Mouse (Mus musculus) embryonic facial prominence, embryonic 13.5 days (tissue): ENCODE data around the gene Efna3. TPM values are rescaled to one million over a fixed set of nuclear protein-coding genes. Genes with fewer than 3 reads are reported as not detected.

Experiments
- ATAC-seq: fragments of 200-750 bp; cut with Nextera tagmentation; 2 replicates; pipeline ENCODE4 v1.8.0; 2017; ENCODE audit warnings: low read depth; ENCODE audit not compliant: insufficient number of reproducible peaks, insufficient read depth, low FRiP score, low TSS enrichment
- H3K27ac ChIP-seq: fragments of 300-500 bp; sonication (generic); 2 replicates; pipeline ENCODE4 v1.5.1; 2015; ENCODE audit warnings: moderate library complexity, mild to moderate bottlenecking, inconsistent platforms
- H3K27me3 ChIP-seq: fragments of 300-500 bp; sonication (generic); 2 replicates; pipeline ENCODE4 v1.6.1; 2015; ENCODE audit warnings: mild to moderate bottlenecking, inconsistent platforms
- H3K36me3 ChIP-seq: fragments of 300-500 bp; sonication (generic); 2 replicates; pipeline ENCODE4 v1.6.1; 2015; ENCODE audit warnings: mild to moderate bottlenecking, inconsistent platforms
- H3K4me1 ChIP-seq: fragments of 300-500 bp; sonication (generic); 2 replicates; pipeline ENCODE4 v1.6.1; 2015; ENCODE audit warnings: inconsistent platforms
- H3K4me2 ChIP-seq: fragments of 300-500 bp; sonication (generic); 2 replicates; pipeline ENCODE4 v1.6.1; 2015; ENCODE audit warnings: moderate library complexity, mild to moderate bottlenecking, inconsistent platforms
- H3K4me3 ChIP-seq: fragments of 300-500 bp; sonication (generic); 2 replicates; pipeline ENCODE4 v1.5.1; 2015; ENCODE audit warnings: mild to moderate bottlenecking, inconsistent platforms
- H3K9ac ChIP-seq: fragments of 300-500 bp; sonication (generic); 2 replicates; pipeline ENCODE4 v1.6.1; 2015; ENCODE audit warnings: mild to moderate bottlenecking, inconsistent platforms
- H3K9me3 ChIP-seq: fragments of 300-500 bp; sonication (generic); 2 replicates; pipeline ENCODE4 v1.6.1; 2016; ENCODE audit warnings: inconsistent platforms
- WGBS: fragments of 180-500 bp; shearing (Covaris S2); methylation state at CpG from one replicate; pipeline ENCODE4 v1.1.7; 2015; ENCODE audit warnings: mixed read lengths; 5-methylcytosine and 5-hydroxymethylcytosine counted together
- polyA plus RNA-seq: library from polyadenylated mRNA; unstranded; fragments of >200 nt; fragmentation: Nextera tagmentation; extraction: Ambion mirVana; gene quantifications from 2 replicates; pipeline ENCODE4 v1.2.1, GENCODE M21; 2015

The Efna3 gene
- polyA plus RNA-seq: 22.6 and 26.6 TPM in 2 replicates

- H3K36me3 ChIP-seq: no peaks in the 10 kb centered on the region
- H3K27me3 ChIP-seq: peaks cover 43% of the 10 kb centered on the region
- H3K27ac ChIP-seq: peak within 1 kb of the TSS; percentile 44; the same call in 1 of the 2 replicates
- no peaks in the 10 kb centered on the region for H3K9me3 ChIP-seq
- 2% methylated on average over 52 of the region's 53 CpGs for WGBS
- H3K9ac ChIP-seq: peak within 1 kb of the TSS; percentile 77
- peaks cover 46% of the 10 kb centered on the region for H3K4me1 ChIP-seq
- peak within 1 kb of the TSS; percentile 72 for H3K4me3 ChIP-seq
- H3K4me2 ChIP-seq: peak within 1 kb of the TSS; percentile 92
- ATAC-seq: peak; percentile 62; the same call in 1 of the 2 replicates
These were observed at the start of gene Efna3 for GRCm38 (mm10) chr3:89322514-89323165. Gene Efna3, minus strand, starts transcription at chr3:89322965.

GRCm38 (mm10) chr3:89367338-89367737 lies 44.6 kb upstream of the Efna3 start:
- Histone ChIP-seq H3K4me1 (0 out of 2 replicates have a peak, but pooled peaks cover 4% of the 10 kb centered on the region), H3K9me3 (no peaks in the 10 kb centered on the region), H3K9ac (no peak overlapping the region), H3K4me3 (no peak overlapping the region), H3K4me2 (no peak overlapping the region), H3K27ac (no peak overlapping the region), H3K36me3 (no peaks in the 10 kb centered on the region), H3K27me3 (no peaks in the 10 kb centered on the region)
- 57% methylated on average over 11 of the region's 11 CpGs for WGBS
- ATAC-seq: no peak

DNA sequence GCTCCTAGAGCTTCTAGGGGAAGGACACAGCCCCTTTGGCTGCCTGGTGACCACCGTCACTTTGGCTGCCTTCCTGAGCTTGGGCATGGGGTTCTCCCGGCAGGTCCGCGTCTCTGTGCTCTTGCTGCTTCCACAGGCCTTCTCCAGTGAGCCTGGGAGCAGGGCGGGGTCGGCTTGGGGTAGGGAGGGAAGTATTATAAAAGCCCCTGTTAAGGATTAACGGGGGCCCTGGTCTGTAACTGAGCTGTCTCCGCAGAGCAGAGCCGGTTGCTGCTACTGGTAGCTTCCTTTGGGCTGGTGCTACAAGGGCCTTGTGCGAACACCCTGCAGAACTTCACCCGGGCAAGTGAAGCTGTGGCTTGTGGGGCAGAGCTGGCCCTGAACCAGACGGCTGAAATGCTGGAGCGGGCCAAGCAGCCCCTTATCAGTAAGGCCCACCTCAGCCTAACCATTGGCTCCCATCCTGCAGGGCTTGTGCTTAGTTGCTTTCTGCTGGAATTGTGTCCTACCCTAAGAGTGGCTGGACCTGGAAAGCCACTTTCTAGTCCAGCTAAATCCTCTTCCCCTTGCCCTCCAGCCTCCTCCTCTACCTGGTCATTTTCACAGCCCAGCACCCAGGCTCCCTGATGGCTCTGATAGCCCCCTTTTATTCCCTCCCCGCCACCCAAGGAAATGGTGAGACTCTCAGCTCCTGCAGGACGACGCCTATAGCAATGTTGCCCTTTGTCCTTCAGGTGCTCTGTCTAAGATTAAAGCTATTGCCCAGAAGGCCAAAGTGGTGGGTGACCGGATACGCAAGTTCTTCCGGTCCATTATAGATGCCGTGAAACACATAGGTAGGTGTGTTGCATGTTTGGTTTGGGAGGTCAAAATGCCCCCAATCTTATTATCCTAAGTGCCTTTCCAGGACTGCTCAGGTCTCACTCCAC lies 43.0 kb upstream of the Efna3 start:
- no peak overlapping the region for H3K9ac ChIP-seq
- no peak for ATAC-seq
- 70% methylated on average over 20 of the region's 20 CpGs for WGBS

DNA sequence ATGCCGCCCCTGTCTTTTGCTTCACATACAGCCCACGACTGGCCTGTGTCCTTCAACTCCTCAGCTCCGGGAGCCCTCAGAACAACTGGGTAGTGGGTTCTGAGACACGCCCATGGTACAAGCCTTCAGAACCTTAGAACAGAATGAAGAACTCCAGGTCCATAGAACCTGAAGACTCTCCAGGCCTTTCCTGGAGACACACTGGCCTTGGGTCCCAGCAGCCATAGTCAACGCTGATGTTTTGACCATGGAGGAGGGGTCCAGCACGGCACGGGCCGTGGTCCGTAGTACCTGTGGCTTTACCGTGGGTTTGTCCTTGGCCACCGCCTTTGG lies 42.4 kb upstream of the Efna3 start, which contains the start of gene Dcst1:
Gene Dcst1 (minus strand): TSS at position 101 of the 333 bp plus-strand sequence.
- Histone ChIP-seq H3K4me2 (no peak within 1 kb of the TSS), H3K27ac (no peak within 1 kb of the TSS), H3K4me3 (no peak within 1 kb of the TSS), H3K9ac (no peak within 1 kb of the TSS), H3K27me3 (no peaks in the 10 kb centered on the region), H3K9me3 (no peaks in the 10 kb centered on the region), H3K36me3 (no peaks in the 10 kb centered on the region), H3K4me1 (0 out of 2 replicates have a peak, but pooled peaks cover 4% of the 10 kb centered on the region)
- ATAC-seq: no peak
- WGBS: 90% methylated on average over 11 of the region's 11 CpGs

More for the DNA sequence above, 43.0 kb upstream of the Efna3 start:
- H3K4me3 ChIP-seq: no peak overlapping the region
- no peak overlapping the region for H3K4me2 ChIP-seq
- no peaks in the 10 kb centered on the region for H3K9me3 ChIP-seq
- H3K27ac ChIP-seq: no peak overlapping the region
- no peaks in the 10 kb centered on the region for H3K36me3 ChIP-seq
- no peaks in the 10 kb centered on the region for H3K27me3 ChIP-seq
- 0 out of 2 replicates have a peak, but pooled peaks cover 4% of the 10 kb centered on the region for H3K4me1 ChIP-seq

DNA sequence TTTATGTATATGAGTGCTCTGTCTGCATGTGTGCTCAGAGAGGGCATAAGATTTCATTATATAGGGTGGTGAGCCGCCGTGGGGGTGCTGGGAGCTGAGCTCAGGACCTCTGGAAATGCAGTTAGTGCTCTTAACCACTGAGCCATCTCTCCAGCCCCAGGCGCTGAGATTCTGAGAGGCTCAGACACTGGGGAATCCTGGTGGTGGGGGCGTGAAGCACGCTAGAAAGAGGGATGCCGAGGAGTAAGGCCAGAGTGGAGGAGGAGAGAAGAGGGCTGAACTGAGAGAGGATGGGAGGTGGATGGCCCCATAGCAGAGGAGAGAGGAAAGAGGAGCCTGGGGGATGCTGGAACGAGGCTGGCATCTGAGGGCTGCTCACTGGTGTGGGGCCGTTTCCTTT lies 41.9 kb upstream of the Efna3 start:
- no peak overlapping the region for H3K4me2 ChIP-seq
- ATAC-seq: no peak
- no peaks in the 10 kb centered on the region for H3K27me3 ChIP-seq
- H3K9ac ChIP-seq: no peak overlapping the region
- no peak overlapping the region for H3K27ac ChIP-seq
- 0 out of 2 replicates have a peak, but pooled peaks cover 4% of the 10 kb centered on the region for H3K4me1 ChIP-seq
- no peak overlapping the region for H3K4me3 ChIP-seq
- no peaks in the 10 kb centered on the region for H3K36me3 ChIP-seq
- 60% methylated on average over 8 of the region's 8 CpGs for WGBS
- H3K9me3 ChIP-seq: no peaks in the 10 kb centered on the region

DNA sequence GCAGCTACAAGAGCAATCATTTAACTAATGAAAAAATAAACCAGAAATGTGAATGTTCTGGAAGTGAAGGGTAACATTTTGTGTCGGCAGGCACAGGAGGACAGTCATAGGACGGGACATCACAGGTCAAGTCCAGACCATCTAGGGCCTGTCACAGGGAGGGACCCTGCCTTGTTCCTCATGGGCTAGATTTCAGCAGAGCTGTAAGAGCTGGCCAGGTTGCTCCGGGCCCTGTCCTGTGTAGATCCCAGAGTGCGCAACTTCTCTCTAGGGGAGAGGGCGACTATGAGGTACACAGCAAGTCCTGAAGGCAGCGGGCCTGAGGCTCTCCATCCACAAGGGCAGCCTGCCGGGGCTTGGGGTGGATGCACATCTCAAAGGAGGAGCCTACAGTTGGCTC lies 38.9 kb upstream of the Efna3 start, which contains the start of gene Dcst2:
Gene Dcst2 (plus strand): TSS at position 301 of the 400 bp plus-strand sequence.
- H3K9ac ChIP-seq: no peak within 1 kb of the TSS
- no peak within 1 kb of the TSS for H3K4me3 ChIP-seq
- no peak within 1 kb of the TSS for H3K4me2 ChIP-seq
- H3K27ac ChIP-seq: no peak within 1 kb of the TSS
- H3K27me3 ChIP-seq: no peaks in the 10 kb centered on the region
- no peak for ATAC-seq
- H3K4me1 ChIP-seq: 0 out of 2 replicates have a peak, but pooled peaks cover 4% of the 10 kb centered on the region
- H3K36me3 ChIP-seq: no peaks in the 10 kb centered on the region
- no peaks in the 10 kb centered on the region for H3K9me3 ChIP-seq
- WGBS: 81% methylated on average over 7 of the region's 7 CpGs

GRCm38 (mm10) chr3:89360237-89360636 lies 37.5 kb upstream of the Efna3 start:
- Histone ChIP-seq H3K27ac (no peak overlapping the region), H3K4me1 (no peaks in the 10 kb centered on the region), H3K4me2 (no peak overlapping the region), H3K9ac (no peak overlapping the region), H3K9me3 (no peaks in the 10 kb centered on the region), H3K36me3 (no peaks in the 10 kb centered on the region), H3K4me3 (no peak overlapping the region), H3K27me3 (0 out of 2 replicates have a peak, but pooled peaks cover 4% of the 10 kb centered on the region)
- 73% methylated on average over 3 of the region's 3 CpGs for WGBS
- ATAC-seq: no peak

DNA sequence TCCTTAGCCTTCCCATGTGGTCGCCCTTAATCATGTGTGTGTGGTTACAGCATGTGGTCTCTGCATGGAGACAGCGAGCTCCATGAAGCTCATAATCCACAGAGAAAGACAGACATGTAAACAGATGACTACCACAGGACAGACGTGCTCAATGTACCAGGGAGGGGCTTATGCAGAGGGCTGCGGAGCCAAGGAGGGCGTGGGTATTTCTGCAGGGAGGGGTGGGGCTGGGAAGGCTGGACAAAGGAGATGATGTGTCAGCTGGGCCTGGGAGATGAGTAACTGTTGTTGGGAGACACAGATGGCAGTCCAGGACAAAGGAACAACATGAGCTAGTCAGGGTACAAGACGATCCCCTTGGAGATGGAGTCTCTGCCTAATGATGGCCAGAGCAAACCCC lies 36.9 kb upstream of the Efna3 start:
- no peaks in the 10 kb centered on the region for H3K9me3 ChIP-seq
- ATAC-seq: no peak
- 0 out of 2 replicates have a peak, but pooled peaks cover 2% of the 10 kb centered on the region for H3K4me1 ChIP-seq
- WGBS: 69% methylated on average over 6 of the region's 6 CpGs
- H3K9ac ChIP-seq: no peak overlapping the region
- no peaks in the 10 kb centered on the region for H3K36me3 ChIP-seq
- 0 out of 2 replicates have a peak, but pooled peaks cover 4% of the 10 kb centered on the region for H3K27me3 ChIP-seq
- H3K27ac ChIP-seq: no peak overlapping the region
- no peak overlapping the region for H3K4me3 ChIP-seq
- H3K4me2 ChIP-seq: no peak overlapping the region

- ATAC-seq: no peak
- Histone ChIP-seq H3K36me3 (no peaks in the 10 kb centered on the region), H3K27me3 (peaks cover 12% of the 10 kb centered on the region; the same call in 1 of the 2 replicates), H3K4me2 (no peak overlapping the region), H3K27ac (no peak overlapping the region), H3K4me1 (0 out of 2 replicates have a peak, but pooled peaks cover 2% of the 10 kb centered on the region), H3K9me3 (no peaks in the 10 kb centered on the region), H3K9ac (no peak overlapping the region), H3K4me3 (no peak overlapping the region)
- 60% methylated on average over 9 of the region's 9 CpGs for WGBS
These were observed 33.3 kb upstream of the Efna3 start for GRCm38 (mm10) chr3:89356029-89356428.

DNA sequence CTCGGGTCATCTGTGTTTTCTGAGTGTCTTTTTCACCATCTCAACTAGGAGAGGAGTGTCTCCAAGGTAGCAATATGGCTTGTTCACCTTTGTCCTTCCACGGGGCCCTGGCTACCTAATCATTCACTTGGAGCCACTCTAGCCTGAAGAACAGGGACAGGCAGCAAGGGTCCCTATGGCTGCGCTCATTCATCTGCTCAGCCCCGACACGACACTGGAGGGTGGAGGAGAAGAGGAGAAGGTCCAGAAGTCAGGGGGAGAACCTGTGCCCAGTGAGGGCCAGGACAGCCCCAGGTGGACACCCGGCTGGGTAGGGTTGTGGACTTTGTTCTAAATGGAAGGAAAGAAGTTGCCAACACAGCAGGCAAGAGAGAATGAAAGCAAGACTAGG lies 32.7 kb upstream of the Efna3 start:
- Histone ChIP-seq H3K27me3 (peaks cover 16% of the 10 kb centered on the region; the same call in 1 of the 2 replicates), H3K9me3 (no peaks in the 10 kb centered on the region), H3K4me2 (no peak overlapping the region), H3K36me3 (no peaks in the 10 kb centered on the region), H3K4me3 (no peak overlapping the region), H3K9ac (no peak overlapping the region; the same call in 1 of the 2 replicates), H3K4me1 (0 out of 2 replicates have a peak, but pooled peaks cover 2% of the 10 kb centered on the region), H3K27ac (no peak overlapping the region)
- 82% methylated on average over 6 of the region's 6 CpGs for WGBS
- no peak for ATAC-seq

- H3K9ac ChIP-seq: no peak overlapping the region; the same call in 1 of the 2 replicates
- no peak for ATAC-seq
- H3K4me2 ChIP-seq: no peak overlapping the region
- 0 out of 2 replicates have a peak, but pooled peaks cover 2% of the 10 kb centered on the region for H3K4me1 ChIP-seq
- H3K27me3 ChIP-seq: peaks cover 16% of the 10 kb centered on the region; the same call in 1 of the 2 replicates
- no peaks in the 10 kb centered on the region for H3K36me3 ChIP-seq
- no peak overlapping the region for H3K27ac ChIP-seq
- no peak overlapping the region for H3K4me3 ChIP-seq
- WGBS: 19% methylated on average over 5 of the region's 5 CpGs
- no peaks in the 10 kb centered on the region for H3K9me3 ChIP-seq
These were observed 32.2 kb upstream of the Efna3 start for GRCm38 (mm10) chr3:89354816-89355511.
